Mouse (Mus musculus) heart, postnatal 0 days (tissue): Measurements from ENCODE around the gene Lgi2. TPM values are rescaled to one million over a fixed set of nuclear protein-coding genes. Genes with fewer than 3 reads are reported as not detected.

Source experiments
- ATAC-seq: fragments of 200-750 bp; cut with Nextera tagmentation; 2 replicates; pipeline ENCODE4 v1.8.0; 2017; ENCODE audit warnings: low read depth, moderate number of reproducible peaks, moderate library complexity; ENCODE audit not compliant: insufficient read depth
- DNase-seq: peaks from one replicate; pipeline ENCODE4 v3.0.0-alpha.2; 2016; ENCODE audit warnings: low spot score
- H3K27ac ChIP-seq: fragments of 300-500 bp; sonication (generic); 2 replicates; pipeline ENCODE4 v1.5.1; 2014; ENCODE audit warnings: low read depth, mild to moderate bottlenecking
- H3K27me3 ChIP-seq: fragments of 300-500 bp; sonication (generic); 2 replicates; pipeline ENCODE4 v1.6.1; 2014; ENCODE audit warnings: low read length, mixed read lengths; ENCODE audit not compliant: control insufficient read depth, insufficient read depth
- H3K36me3 ChIP-seq: fragments of 300-500 bp; sonication (generic); replicated peaks from 2 replicates; pipeline ENCODE4 v1.6.1; 2014; ENCODE audit warnings: low read length, mixed read lengths; ENCODE audit not compliant: control insufficient read depth, insufficient read depth
- H3K4me1 ChIP-seq: fragments of 300-500 bp; sonication (generic); 2 replicates; pipeline ENCODE4 v1.6.1; 2014; ENCODE audit warnings: antibody characterized with exemption; ENCODE audit not compliant: control insufficient read depth, insufficient read depth
- H3K4me2 ChIP-seq: fragments of 300-500 bp; sonication (generic); 2 replicates; pipeline ENCODE4 v1.6.1; 2014; ENCODE audit warnings: low read depth, mild to moderate bottlenecking, low read length, moderate library complexity
- H3K4me3 ChIP-seq: fragments of 300-500 bp; sonication (generic); 2 replicates; pipeline ENCODE4 v1.5.1; 2014; ENCODE audit warnings: low read depth, low read length
- H3K9ac ChIP-seq: fragments of 300-500 bp; sonication (generic); replicated peaks from 2 replicates; pipeline ENCODE4 v1.6.1; 2014; ENCODE audit warnings: low read depth, low read length, mixed read lengths
- H3K9me3 ChIP-seq: fragments of 300-500 bp; sonication (generic); replicated peaks from 2 replicates; pipeline ENCODE4 v1.6.1; 2016; ENCODE audit warnings: low read length; ENCODE audit not compliant: control insufficient read depth
- CTCF ChIP-seq: IDR thresholded peaks from 2 replicates; pipeline ENCODE4 v1.5.1; 2016; ENCODE audit warnings: antibody characterized with exemption, control low read depth, low read depth
- EP300 ChIP-seq: IDR thresholded peaks from 2 replicates; pipeline ENCODE4 v1.6.1; 2016; ENCODE audit warnings: antibody characterized with exemption, low read depth
- WGBS: fragments of 180-500 bp; shearing (Covaris S2); extraction: QIAGEN DNeasy Blood & Tissue Kit; methylation state at CpG from one replicate; pipeline ENCODE4 v1.1.7; 2014; 5-methylcytosine and 5-hydroxymethylcytosine counted together
- polyA plus RNA-seq: library from polyadenylated mRNA; unstranded; fragments of >200 nt; fragmentation: Nextera tagmentation; extraction: Ambion mirVana; gene quantifications from 2 replicates; pipeline ENCODE4 v1.2.1, GENCODE M21; 2015
- total RNA-seq: library from RNA; depleted of rRNA; stranded (reverse); fragments of >200 nt; gene quantifications from 2 replicates; pipeline ENCODE4 v1.2.3, GENCODE M21; 2014; ENCODE audit warnings: low replicate concordance

Lgi2 gene
- total and polyA plus RNA-seq, 2 experiments from 2014 or later, result 0.63 to 0.88 TPM

GRCm38 (mm10) chr5:52610306-52610705 is 44.0 kb upstream of the Lgi2 start:
- TF ChIP-seq EP300 (no peak), CTCF (no peak)
- H3K4me2 ChIP-seq, result no peak overlapping the region

DNA sequence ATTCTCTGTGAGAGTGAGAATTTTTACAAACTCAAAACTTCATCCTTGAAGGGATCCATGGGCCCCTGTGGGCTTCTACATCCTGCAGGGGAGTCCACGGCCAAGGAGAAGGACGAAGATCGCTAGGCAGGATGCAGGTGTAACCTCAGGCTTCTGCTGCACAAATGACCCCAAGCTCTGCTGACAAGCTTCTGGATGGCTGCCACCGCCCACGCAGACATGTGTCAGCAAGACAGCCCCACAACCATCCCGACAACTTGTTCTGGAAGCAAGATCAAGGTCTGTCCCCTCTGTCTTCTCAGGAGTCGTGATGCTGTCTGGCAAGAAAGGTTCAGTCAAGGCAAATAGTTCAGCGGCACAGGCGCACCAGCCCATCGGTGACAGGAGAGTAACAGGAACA is 43.4 kb upstream of the Lgi2 start:
- Histone ChIP-seq H3K36me3 (no peaks in the 10 kb centered on the region), H3K4me3 (no peak overlapping the region), H3K27me3 (no peaks in the 10 kb centered on the region), H3K27ac (no peak overlapping the region), H3K9ac (no peak overlapping the region), H3K4me1 (no peaks in the 10 kb centered on the region), H3K9me3 (no peaks in the 10 kb centered on the region), H3K4me2 (no peak overlapping the region)
- ATAC-seq (no peak), DNase-seq (no peak)
- WGBS, result 35% methylated on average over 10 of the region's 10 CpGs
- no peak for TF ChIP-seq CTCF
- no peak for TF ChIP-seq EP300

More at GRCm38 (mm10) chr5:52610306-52610705, 44.0 kb upstream of the Lgi2 start:
- ATAC-seq (no peak), DNase-seq (no peak)
- Histone ChIP-seq H3K4me3 (no peak overlapping the region), H3K9me3 (no peaks in the 10 kb centered on the region), H3K4me1 (no peaks in the 10 kb centered on the region), H3K27me3 (no peaks in the 10 kb centered on the region), H3K9ac (no peak overlapping the region), H3K27ac (no peak overlapping the region), H3K36me3 (no peaks in the 10 kb centered on the region)
- 63% methylated on average over 4 of the region's 4 CpGs for WGBS

- H3K4me1 ChIP-seq, result no peaks in the 10 kb centered on the region
- ATAC-seq (no peak), DNase-seq (no peak)
- no peaks in the 10 kb centered on the region for H3K9me3 ChIP-seq
- no peak overlapping the region for H3K4me2 ChIP-seq
- TF ChIP-seq CTCF (no peak), EP300 (no peak)
- WGBS, result 55% methylated on average over 6 of the region's 6 CpGs
- no peak overlapping the region for H3K9ac ChIP-seq
- no peaks in the 10 kb centered on the region for H3K36me3 ChIP-seq
- H3K27me3 ChIP-seq, result 0 out of 2 replicates have a peak, but pooled peaks cover 3% of the 10 kb centered on the region
- H3K27ac ChIP-seq, result no peak overlapping the region
- H3K4me3 ChIP-seq, result no peak overlapping the region
These were observed 38.4 kb upstream of the Lgi2 start for GRCm38 (mm10) chr5:52604582-52605041.

- TF ChIP-seq CTCF (no peak), EP300 (no peak)
- H3K4me3 ChIP-seq, result no peak overlapping the region
These were observed 24.4 kb upstream of the Lgi2 start for GRCm38 (mm10) chr5:52590612-52591011.

DNA sequence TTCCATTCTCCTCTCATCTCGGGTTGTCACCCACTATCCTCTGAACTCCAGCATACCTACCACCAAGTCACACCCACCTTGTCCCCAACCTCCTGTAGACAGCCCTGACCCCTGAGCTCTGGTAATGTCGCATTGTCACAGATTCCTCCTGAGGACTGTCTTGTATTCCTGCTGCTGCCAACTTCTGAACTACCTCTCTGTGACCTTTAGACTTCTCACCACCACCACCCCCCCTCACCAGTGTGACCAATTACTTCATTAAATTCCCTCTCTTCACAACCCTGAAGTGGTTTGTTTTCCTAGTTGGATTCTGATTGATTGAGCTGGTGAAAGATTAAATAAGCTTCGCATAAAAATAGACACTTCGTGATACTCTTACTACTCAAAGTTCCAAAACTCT is 22.4 kb upstream of the Lgi2 start:
- no peak for TF ChIP-seq EP300
- Histone ChIP-seq H3K4me2 (no peak overlapping the region), H3K4me3 (no peak overlapping the region), H3K27me3 (no peaks in the 10 kb centered on the region), H3K36me3 (no peaks in the 10 kb centered on the region), H3K9ac (no peak overlapping the region), H3K27ac (no peak overlapping the region), H3K4me1 (peaks cover 13% of the 10 kb centered on the region), H3K9me3 (no peaks in the 10 kb centered on the region)
- WGBS, result 62% methylated on average over 4 of the region's 4 CpGs
- DNase-seq (no peak), ATAC-seq (no peak)

More at GRCm38 (mm10) chr5:52590612-52591011, 24.4 kb upstream of the Lgi2 start:
- DNase-seq (no peak), ATAC-seq (no peak)
- Histone ChIP-seq H3K4me1 (peaks cover 13% of the 10 kb centered on the region), H3K9ac (no peak overlapping the region), H3K9me3 (no peaks in the 10 kb centered on the region), H3K4me2 (no peak overlapping the region), H3K27me3 (no peaks in the 10 kb centered on the region), H3K36me3 (no peaks in the 10 kb centered on the region), H3K27ac (no peak overlapping the region)
- 82% methylated on average over 9 of the region's 9 CpGs for WGBS

- Histone ChIP-seq H3K36me3 (no peaks in the 10 kb centered on the region), H3K4me1 (peaks cover 13% of the 10 kb centered on the region), H3K9me3 (no peaks in the 10 kb centered on the region), H3K9ac (no peak overlapping the region), H3K27ac (no peak overlapping the region), H3K4me3 (no peak overlapping the region), H3K4me2 (no peak overlapping the region), H3K27me3 (no peaks in the 10 kb centered on the region)
- ATAC-seq (no peak), DNase-seq (peak; percentile 60)
- 42% methylated on average over 9 of the region's 9 CpGs for WGBS
- TF ChIP-seq EP300 (no peak), CTCF (no peak)
These were observed 21.1 kb upstream of the Lgi2 start for GRCm38 (mm10) chr5:52587291-52587733.
